Mouse (Mus musculus): ENCODE measurements around the gene Sik2. TPM values are rescaled to one million over a fixed set of nuclear protein-coding genes. Genes with fewer than 3 reads are reported as not detected.

Sik2 gene
- polyA plus RNA-seq, 1 experiment from 2014 or later, result 16.2 TPM

DNA sequence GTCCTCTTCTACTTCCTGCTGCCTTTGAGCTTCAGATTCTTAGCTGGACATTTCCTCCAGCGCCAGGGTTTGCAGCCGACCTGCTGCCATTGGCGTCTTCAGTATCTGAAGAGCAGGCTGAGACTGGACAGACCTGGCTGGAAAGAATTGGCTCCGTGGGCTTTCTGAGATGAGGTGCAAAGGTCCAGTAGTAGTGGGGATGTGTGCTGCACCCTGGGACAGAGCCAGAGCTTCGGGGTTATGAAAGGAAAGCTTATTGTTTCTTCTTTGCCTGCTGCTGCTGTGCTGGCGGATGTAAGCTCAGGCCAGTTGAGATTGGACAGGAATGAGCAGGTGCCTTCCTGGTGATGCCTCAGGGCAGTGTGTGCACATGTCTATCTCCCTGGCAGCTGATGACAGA, 134.8 kb downstream of the Sik2 start:
- H3K9ac ChIP-seq, result no peak overlapping the region
- H3K4me3 ChIP-seq (replicated peaks), result no peak overlapping the region
- whole genome bisulfite sequencing, result 92% methylated on average over 6 of the region's 6 CpGs
- peaks cover 83% of the 10 kb centered on the region for H3K36me3 ChIP-seq (replicated peaks)
- H3K27ac ChIP-seq, result no peak overlapping the region
- no peaks in the 10 kb centered on the region for H3K27me3 ChIP-seq
- H3K4me2 ChIP-seq, result no peak overlapping the region
- no peaks in the 10 kb centered on the region for H3K9me3 ChIP-seq
- ATAC-seq (ENCODE audit: low FRiP score), result no peak
- no peaks in the 10 kb centered on the region for H3K4me1 ChIP-seq

- Histone ChIP-seq H3K9me3 (no peaks in the 10 kb centered on the region), H3K9ac (no peak overlapping the region), H3K36me3 (replicated peaks) (peaks cover 82% of the 10 kb centered on the region), H3K4me2 (no peak overlapping the region), H3K27ac (no peak overlapping the region), H3K27me3 (no peaks in the 10 kb centered on the region), H3K4me3 (replicated peaks) (no peak overlapping the region), H3K4me1 (no peaks in the 10 kb centered on the region)
- no peak for ATAC-seq (ENCODE audit: low FRiP score)
- 93% methylated on average over 9 of the region's 9 CpGs for WGBS
Measured at GRCm38 (mm10) chr9:50873210-50873609, 135.7 kb downstream of the Sik2 start.

- H3K9ac ChIP-seq, result no peak overlapping the region
- ATAC-seq (ENCODE audit: low FRiP score), result no peak
- WGBS, result 89% methylated on average over 2 of the region's 2 CpGs
- no peaks in the 10 kb centered on the region for H3K27me3 ChIP-seq
- no peaks in the 10 kb centered on the region for H3K4me1 ChIP-seq
- no peak overlapping the region for H3K4me3 ChIP-seq (replicated peaks)
- peaks cover 86% of the 10 kb centered on the region for H3K36me3 ChIP-seq (replicated peaks)
- no peak overlapping the region for H3K4me2 ChIP-seq
- no peak overlapping the region for H3K27ac ChIP-seq
- no peaks in the 10 kb centered on the region for H3K9me3 ChIP-seq
Measured at GRCm38 (mm10) chr9:50868182-50868581, 140.7 kb downstream of the Sik2 start.

DNA sequence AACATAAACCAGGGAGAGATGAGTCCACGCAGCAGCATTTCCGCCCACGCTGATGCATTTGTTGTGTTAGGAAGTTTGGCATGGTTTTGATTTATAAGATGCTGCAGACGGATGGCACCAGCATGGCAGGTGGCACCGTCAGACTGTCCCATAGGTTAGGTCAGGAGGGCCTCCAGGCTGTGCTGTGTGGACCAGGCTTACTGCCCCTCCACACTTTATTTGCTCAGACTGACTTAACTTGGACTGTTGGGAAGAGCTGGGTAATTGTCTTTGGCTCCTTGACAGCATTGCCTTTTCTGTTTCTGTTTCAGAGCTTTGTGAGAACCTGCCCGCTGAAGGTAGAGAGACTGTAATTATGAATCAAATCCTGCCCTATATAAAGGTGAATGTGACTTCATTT, 141.9 kb downstream of the Sik2 start:
- no peak overlapping the region for H3K9ac ChIP-seq
- no peak overlapping the region for H3K4me3 ChIP-seq (replicated peaks)
- no peak overlapping the region for H3K4me2 ChIP-seq
- no peak for ATAC-seq (ENCODE audit: low FRiP score)
- H3K27ac ChIP-seq, result no peak overlapping the region
- H3K4me1 ChIP-seq, result no peaks in the 10 kb centered on the region
- H3K27me3 ChIP-seq, result no peaks in the 10 kb centered on the region
- H3K36me3 ChIP-seq (replicated peaks), result peaks cover 86% of the 10 kb centered on the region
- H3K9me3 ChIP-seq, result no peaks in the 10 kb centered on the region
- 93% methylated on average over 6 of the region's 6 CpGs for WGBS

DNA sequence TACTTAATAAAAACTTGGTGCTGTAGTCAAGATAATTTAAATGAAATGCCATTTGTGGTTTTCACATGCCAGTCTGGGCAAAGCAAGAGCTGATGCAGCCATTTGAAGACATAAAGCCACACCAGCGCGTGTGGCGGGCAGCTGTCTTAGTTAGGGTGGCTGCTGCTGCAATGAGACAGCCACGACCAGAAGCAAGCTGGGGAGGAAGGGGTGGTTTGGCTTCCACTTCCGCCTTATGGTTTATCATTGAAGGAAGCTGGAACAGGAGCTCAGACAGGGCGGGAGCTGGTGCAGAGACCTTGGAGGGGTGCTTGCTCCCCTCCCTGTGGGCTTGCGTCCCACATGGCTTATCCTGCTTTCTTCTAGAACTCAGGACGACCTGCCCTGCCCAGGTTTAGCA, 143.1 kb downstream of the Sik2 start:
- H3K27me3 ChIP-seq, result no peaks in the 10 kb centered on the region
- no peak overlapping the region for H3K9ac ChIP-seq
- H3K4me1 ChIP-seq, result no peaks in the 10 kb centered on the region
- ATAC-seq (ENCODE audit: low FRiP score), result no peak
- H3K9me3 ChIP-seq, result no peaks in the 10 kb centered on the region
- no peak overlapping the region for H3K27ac ChIP-seq
- no peak overlapping the region for H3K4me2 ChIP-seq
- peaks cover 94% of the 10 kb centered on the region for H3K36me3 ChIP-seq (replicated peaks)
- no peak overlapping the region for H3K4me3 ChIP-seq (replicated peaks)
- 87% methylated on average over 8 of the region's 8 CpGs for WGBS

- no peak for ATAC-seq (ENCODE audit: low FRiP score)
- no peak overlapping the region for H3K4me3 ChIP-seq (replicated peaks)
- peaks cover 94% of the 10 kb centered on the region for H3K36me3 ChIP-seq (replicated peaks)
- no peak overlapping the region for H3K4me2 ChIP-seq
- H3K9ac ChIP-seq, result no peak overlapping the region
- H3K9me3 ChIP-seq, result no peaks in the 10 kb centered on the region
- no peak overlapping the region for H3K27ac ChIP-seq
- no peaks in the 10 kb centered on the region for H3K27me3 ChIP-seq
- WGBS, result 93% methylated on average over 5 of the region's 5 CpGs
- H3K4me1 ChIP-seq, result no peaks in the 10 kb centered on the region
Measured at GRCm38 (mm10) chr9:50864877-50865276, 144.0 kb downstream of the Sik2 start.

DNA sequence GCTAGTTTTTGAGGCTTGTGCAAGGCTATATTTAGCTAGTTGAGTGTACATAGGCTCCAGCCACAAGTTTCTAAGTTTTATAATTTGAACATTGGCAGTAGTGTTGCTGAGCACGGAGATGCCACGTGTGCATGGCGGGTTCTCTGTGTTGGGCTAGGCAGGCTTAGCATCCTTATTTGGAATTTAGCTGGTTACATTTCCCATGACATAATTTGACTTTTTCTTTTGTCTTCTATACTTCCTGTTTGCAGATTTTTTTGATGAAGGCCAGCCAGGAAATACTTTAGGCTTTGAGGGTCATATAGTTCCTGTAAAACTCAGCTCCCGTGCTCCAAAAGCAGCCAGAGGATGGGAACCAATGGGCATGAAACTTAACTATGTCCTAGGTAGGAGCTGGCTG, 145.0 kb downstream of the Sik2 start:
- no peak overlapping the region for H3K4me2 ChIP-seq
- H3K27me3 ChIP-seq, result no peaks in the 10 kb centered on the region
- WGBS, result 95% methylated on average over 4 of the region's 4 CpGs
- no peaks in the 10 kb centered on the region for H3K4me1 ChIP-seq
- no peak for ATAC-seq (ENCODE audit: low FRiP score)
- no peak overlapping the region for H3K27ac ChIP-seq
- H3K4me3 ChIP-seq (replicated peaks), result no peak overlapping the region
- no peaks in the 10 kb centered on the region for H3K9me3 ChIP-seq
- no peak overlapping the region for H3K9ac ChIP-seq
- peaks cover 95% of the 10 kb centered on the region for H3K36me3 ChIP-seq (replicated peaks)

DNA sequence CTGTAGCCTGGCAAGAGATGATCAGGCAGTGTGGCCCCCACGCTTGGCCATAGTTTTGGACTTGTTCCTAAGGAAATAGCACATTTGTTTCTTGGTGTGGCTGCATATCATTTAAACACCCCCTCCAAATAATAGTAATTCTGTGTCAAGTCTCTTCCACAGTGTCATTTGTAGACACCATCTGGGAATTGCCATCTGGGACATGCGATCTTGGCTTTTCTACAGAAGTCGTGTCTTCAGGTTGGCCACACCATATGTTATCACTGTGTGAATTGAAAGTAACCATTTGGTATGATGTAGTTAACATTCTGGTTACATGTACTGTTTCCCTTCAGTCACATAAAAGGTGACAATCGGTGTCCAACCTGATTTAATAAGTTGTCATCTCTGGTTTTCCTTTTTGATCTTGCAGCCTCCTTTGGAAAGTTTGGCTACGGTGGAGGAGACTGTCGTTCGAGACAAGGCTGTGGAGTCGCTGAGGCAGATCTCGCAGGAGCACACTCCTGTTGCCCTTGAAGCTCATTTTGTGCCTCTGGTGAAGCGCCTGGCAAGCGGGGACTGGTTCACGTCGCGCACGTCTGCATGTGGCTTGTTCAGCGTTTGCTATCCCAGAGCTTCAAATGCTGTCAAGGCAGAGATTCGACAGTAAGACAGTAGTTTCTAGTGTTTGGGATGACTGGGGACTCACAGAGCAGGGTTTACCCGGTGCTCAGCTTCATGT, 147.6 kb downstream of the Sik2 start:
- 93% methylated on average over 18 of the region's 18 CpGs for WGBS
- no peaks in the 10 kb centered on the region for H3K9me3 ChIP-seq
- no peaks in the 10 kb centered on the region for H3K27me3 ChIP-seq
- H3K9ac ChIP-seq, result no peak overlapping the region
- H3K36me3 ChIP-seq (replicated peaks), result peaks cover 70% of the 10 kb centered on the region
- peaks cover 11% of the 10 kb centered on the region for H3K4me1 ChIP-seq
- H3K4me2 ChIP-seq, result no peak overlapping the region
- ATAC-seq (ENCODE audit: low FRiP score), result no peak
- H3K4me3 ChIP-seq (replicated peaks), result no peak overlapping the region
- no peak overlapping the region for H3K27ac ChIP-seq

GRCm38 (mm10) chr9:50858681-50859080, 150.2 kb downstream of the Sik2 start:
- Histone ChIP-seq H3K4me1 (peaks cover 15% of the 10 kb centered on the region), H3K9me3 (no peaks in the 10 kb centered on the region), H3K27ac (no peak overlapping the region), H3K4me3 (replicated peaks) (no peak overlapping the region), H3K27me3 (no peaks in the 10 kb centered on the region), H3K9ac (no peak overlapping the region), H3K4me2 (no peak overlapping the region), H3K36me3 (replicated peaks) (peaks cover 45% of the 10 kb centered on the region)
- no peak for ATAC-seq (ENCODE audit: low FRiP score)
- WGBS, result 92% methylated on average over 6 of the region's 6 CpGs

- WGBS, result under 1% methylated on average over 46 of the region's 46 CpGs
- no peaks in the 10 kb centered on the region for H3K9me3 ChIP-seq
- peaks cover 23% of the 10 kb centered on the region for H3K4me1 ChIP-seq
- peak overlapping the region; percentile 96 for H3K4me3 ChIP-seq (replicated peaks)
- peak; percentile 84 for ATAC-seq (ENCODE audit: low FRiP score)
- peak overlapping the region; percentile 76 for H3K27ac ChIP-seq
- H3K9ac ChIP-seq, result peak overlapping the region; percentile 90
- H3K36me3 ChIP-seq (replicated peaks), result peaks cover 31% of the 10 kb centered on the region
- H3K27me3 ChIP-seq, result no peaks in the 10 kb centered on the region
- peak overlapping the region; percentile 57 for H3K4me2 ChIP-seq
Measured at GRCm38 (mm10) chr9:50857082-50857641, 151.7 kb downstream of the Sik2 start.

- Histone ChIP-seq H3K9ac (peak overlapping the region; percentile 90), H3K4me1 (peaks cover 23% of the 10 kb centered on the region), H3K4me2 (peak overlapping the region; percentile 57), H3K27ac (peak overlapping the region; percentile 76), H3K36me3 (replicated peaks) (peaks cover 25% of the 10 kb centered on the region), H3K9me3 (no peaks in the 10 kb centered on the region), H3K4me3 (replicated peaks) (peak overlapping the region; percentile 96), H3K27me3 (0 out of 2 replicates have a peak, but pooled peaks cover 4% of the 10 kb centered on the region)
- peak; percentile 93 for ATAC-seq (ENCODE audit: low FRiP score)
- WGBS, result under 1% methylated on average over 45 of the region's 45 CpGs
Measured at GRCm38 (mm10) chr9:50856341-50857081, 152.4 kb downstream of the Sik2 start.

DNA sequence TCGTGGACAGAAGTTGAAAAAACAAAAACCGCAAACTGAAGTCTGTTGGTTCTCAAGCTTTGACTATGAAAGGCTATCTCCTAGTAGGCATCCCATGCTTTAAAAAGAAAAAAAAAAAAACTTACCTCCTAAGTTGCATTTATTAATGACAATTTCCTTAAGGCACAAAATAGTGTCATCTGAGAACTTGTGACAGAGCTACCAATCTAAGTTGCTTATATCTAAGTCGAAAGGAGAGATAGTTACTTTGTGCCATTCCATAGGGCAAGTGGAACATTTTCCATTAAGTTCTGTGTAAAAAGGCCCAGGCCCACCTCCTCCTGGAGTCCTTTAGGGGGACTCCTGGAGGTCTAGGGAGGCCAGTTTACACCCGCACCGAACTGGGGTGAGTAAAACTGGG, 153.1 kb downstream of the Sik2 start:
- H3K4me2 ChIP-seq, result peak overlapping the region; percentile 57
- no peaks in the 10 kb centered on the region for H3K9me3 ChIP-seq
- H3K4me3 ChIP-seq (replicated peaks), result no peak overlapping the region
- H3K4me1 ChIP-seq, result peaks cover 23% of the 10 kb centered on the region
- H3K9ac ChIP-seq, result no peak overlapping the region
- H3K27ac ChIP-seq, result peak overlapping the region; percentile 76
- H3K36me3 ChIP-seq (replicated peaks), result peaks cover 17% of the 10 kb centered on the region
- ATAC-seq (ENCODE audit: low FRiP score), result no peak
- 0 out of 2 replicates have a peak, but pooled peaks cover 4% of the 10 kb centered on the region for H3K27me3 ChIP-seq
- WGBS, result 63% methylated on average over 5 of the region's 5 CpGs

All from forebrain, embryonic 12.5 days (tissue).